Comparison of ENCODE assay signal across 8 mouse cellular contexts in genomic region chr9:60813139-60813880, GRCm38 (mm10). TPM values are rescaled to one million over a fixed set of nuclear protein-coding genes. Genes with fewer than 3 reads are reported as not detected.
DNase-seq lines count a peak whose midpoint lies in the region; ATAC-seq and TF ChIP-seq lines count a peak whose summit lies in the region.

No protein-coding gene starts in this region.

- H3K9ac ChIP-seq in liver, embryonic 13.5 days: no peak overlapping the region
- H3K9ac ChIP-seq in forebrain, embryonic 16.5 days (replicated peaks; ENCODE audit: low read depth, low read length): no peak overlapping the region

- H3K4me3 ChIP-seq in thymus, adult 2 months (ENCODE audit: control insufficient read depth, insufficient read depth, low read length): no peak overlapping the region
- H3K4me3 ChIP-seq in liver, embryonic 13.5 days (replicated peaks): peak overlapping the region; percentile 27
- no peak overlapping the region for H3K4me3 ChIP-seq in forebrain, embryonic 16.5 days (replicated peaks; ENCODE audit: low read length)

- DNase-seq in thymus, adult 2 months: peak; percentile 18
- no peak for DNase-seq in thymus, postnatal 10 days (ENCODE audit: low spot score in 2 of 2)
- DNase-seq in gastrocnemius, postnatal 25 days: peak; percentile 35
- peak; percentile 9 for DNase-seq in induced T-regulatory cell, adult 2 months (ENCODE audit: low read depth)
- DNase-seq in liver, embryonic 13.5 days: peak; percentile 68
- DNase-seq in splenic B cell, adult 2 months (ENCODE audit: low read depth, low spot score): peak; percentile 22
- DNase-seq in left cerebral cortex, postnatal 25 days (ENCODE audit: low spot score in 2 of 2): no peak

- 31% methylated on average over 11 of the region's 11 CpGs for WGBS in thymus, adult 2 months
- 11% methylated on average over 11 of the region's 11 CpGs for WGBS in liver, embryonic 13.5 days (ENCODE audit: insufficient replicate concordance)
- WGBS in forebrain, embryonic 16.5 days: 17% methylated on average over 11 of the region's 11 CpGs

- intact Hi-C loops in left cerebral cortex, postnatal 25 days (cut with DNase I): no loop called here

- no peaks in the 10 kb centered on the region for H3K9me3 ChIP-seq in liver, embryonic 13.5 days (replicated peaks)
- no peaks in the 10 kb centered on the region for H3K9me3 ChIP-seq in forebrain, embryonic 16.5 days (ENCODE audit: control insufficient read depth, low read length)

- peaks cover 7% of the 10 kb centered on the region for H3K4me1 ChIP-seq in thymus, adult 2 months (replicated peaks; ENCODE audit: control insufficient read depth, insufficient read depth, low read length)
- H3K4me1 ChIP-seq in liver, embryonic 13.5 days (replicated peaks): peaks cover 18% of the 10 kb centered on the region
- no peaks in the 10 kb centered on the region for H3K4me1 ChIP-seq in forebrain, embryonic 16.5 days (replicated peaks; ENCODE audit: control insufficient read depth, insufficient read depth, low read length)

- no peak for TF ChIP-seq CTCF in thymus, adult 2 months (IDR thresholded peaks at IDR 0.05; ENCODE audit: borderline replicate concordance, control insufficient read depth, extremely low read depth, insufficient read depth, low read length, poor library complexity)

- H3K4me2 ChIP-seq in liver, embryonic 13.5 days: peak overlapping the region; percentile 48
- no peak overlapping the region for H3K4me2 ChIP-seq in forebrain, embryonic 16.5 days (ENCODE audit: low read length)

- no peaks in the 10 kb centered on the region for H3K36me3 ChIP-seq in thymus, adult 2 months (ENCODE audit: control insufficient read depth, insufficient read depth, low read length)
- no peaks in the 10 kb centered on the region for H3K36me3 ChIP-seq in liver, embryonic 13.5 days
- H3K36me3 ChIP-seq in splenic B cell, adult 2 months (ENCODE audit: control insufficient read depth, insufficient read depth, low read length, poor library complexity, severe bottlenecking): no peaks in the 10 kb centered on the region
- H3K36me3 ChIP-seq in forebrain, embryonic 16.5 days (ENCODE audit: control insufficient read depth, insufficient read depth): no peaks in the 10 kb centered on the region

- no peak overlapping the region for H3K27ac ChIP-seq in thymus, adult 2 months (ENCODE audit: control insufficient read depth, insufficient read depth, low read length)
- no peak overlapping the region for H3K27ac ChIP-seq in liver, embryonic 13.5 days
- H3K27ac ChIP-seq in forebrain, embryonic 16.5 days (ENCODE audit: low read length): no peak overlapping the region

- no peak for TF ChIP-seq POLR2A in thymus, adult 2 months (IDR thresholded peaks at IDR 0.05; ENCODE audit: control insufficient read depth, extremely low read depth, insufficient read depth, low read length, poor library complexity)

- no peaks in the 10 kb centered on the region for H3K27me3 ChIP-seq in thymus, adult 2 months (ENCODE audit: control insufficient read depth, insufficient read depth, low read length)
- no peaks in the 10 kb centered on the region for H3K27me3 ChIP-seq in liver, embryonic 13.5 days
- H3K27me3 ChIP-seq in splenic B cell, adult 2 months (ENCODE audit: control insufficient read depth, insufficient read depth, low read length, poor library complexity, severe bottlenecking): no peaks in the 10 kb centered on the region
- H3K27me3 ChIP-seq in forebrain, embryonic 16.5 days (replicated peaks; ENCODE audit: control insufficient read depth, insufficient read depth, low read length): no peaks in the 10 kb centered on the region

- peak; percentile 94 for ATAC-seq in liver, embryonic 13.5 days (ENCODE audit: low read depth)
- ATAC-seq in forebrain, embryonic 16.5 days: no peak

RNA-seq across cellular contexts. Expression of gene Uaca, which starts 19.0 kb away (rescaled TPM):
- polyA plus RNA-seq in thymus, adult 2 months (2012; rRNA removed): 2.3 and 2.9 TPM in 2 replicates
- total RNA-seq in gastrocnemius, postnatal 25 days (2021): 100 to 1,000 TPM in 1 of 2 experiments, 10 to 100 TPM in 1; 65.4 to 107 TPM
- 2.7 and 4.4 TPM in 2 replicates for polyA plus RNA-seq in liver, embryonic 13.5 days (2015; fragmentation: Nextera tagmentation; extraction: Ambion mirVana)
- polyA plus RNA-seq in forebrain, embryonic 16.5 days (2015; fragmentation: Nextera tagmentation; extraction: Ambion mirVana): 15.0 and 21.2 TPM in 2 replicates
- 1 to 10 TPM; 8.6 to 9.2 TPM for total RNA-seq in left cerebral cortex, postnatal 25 days (2021)

Comparison
In these comparisons a context has a peak if more than half of its experiments do, and no peak if none do; other contexts are left out.
1. DNase-seq: peak in thymus, adult 2 months (single experiment), gastrocnemius, postnatal 25 days (single experiment), induced T-regulatory cell, adult 2 months (single experiment), liver, embryonic 13.5 days (single experiment) and splenic B cell, adult 2 months (single experiment); none in thymus, postnatal 10 days (0 of 2) and left cerebral cortex, postnatal 25 days (0 of 2).